Mouse (Mus musculus) left cerebral cortex, adult 11 months (tissue): ENCODE measurements at regions not wholly inside any gene's neighbourhood (a gene's known extent, or its start where the extent isn't known, plus 50 kb on each side); places are given as distances from the start of the nearest gene placed in this dataset.

Experiments used
- DNase-seq: peaks from one replicate; pipeline ENCODE4 v3.0.0; 2022; ENCODE audit warnings: low spot score

DNA sequence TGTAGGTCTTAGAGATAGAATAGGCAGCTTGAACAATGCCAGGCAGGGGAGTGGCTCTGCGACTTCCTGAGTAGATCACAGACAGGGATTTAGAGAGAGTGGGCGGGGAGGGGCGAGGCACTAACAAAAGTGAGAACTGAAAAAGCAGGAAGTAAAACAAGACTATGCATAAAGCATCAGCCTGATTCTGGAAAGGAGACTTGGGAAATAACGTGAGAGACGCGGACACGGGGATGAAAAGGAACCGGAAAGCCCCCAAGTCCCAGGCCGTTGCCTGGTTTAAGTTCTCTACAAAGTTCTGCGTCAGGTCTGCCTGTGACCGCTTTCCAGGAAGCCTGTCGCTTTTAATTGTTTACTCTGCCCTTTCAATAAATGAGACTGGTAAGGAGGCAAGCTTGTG, 86.3 kb downstream of the D16Ertd472e start:
- no peak for DNase-seq

DNA sequence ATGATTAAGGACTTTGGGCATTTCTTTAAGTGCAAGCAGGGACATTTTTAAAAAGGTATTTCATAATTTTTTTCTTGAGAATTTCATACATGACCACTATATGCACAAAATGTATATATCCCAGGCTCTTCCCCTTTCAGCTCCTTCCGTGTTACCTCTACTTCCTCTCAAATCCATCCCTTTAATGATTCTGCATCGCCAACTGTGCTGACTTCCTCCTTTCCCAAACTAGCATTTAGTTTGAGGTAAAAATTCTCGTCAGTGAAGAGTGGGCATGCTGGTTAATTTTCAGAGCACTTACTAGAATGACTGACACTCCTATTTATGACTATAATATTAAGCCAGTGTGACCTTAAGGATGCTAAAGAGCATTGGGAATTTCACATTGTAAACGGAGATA, 86.9 kb downstream of the D16Ertd472e start:
- no peak for DNase-seq

DNA sequence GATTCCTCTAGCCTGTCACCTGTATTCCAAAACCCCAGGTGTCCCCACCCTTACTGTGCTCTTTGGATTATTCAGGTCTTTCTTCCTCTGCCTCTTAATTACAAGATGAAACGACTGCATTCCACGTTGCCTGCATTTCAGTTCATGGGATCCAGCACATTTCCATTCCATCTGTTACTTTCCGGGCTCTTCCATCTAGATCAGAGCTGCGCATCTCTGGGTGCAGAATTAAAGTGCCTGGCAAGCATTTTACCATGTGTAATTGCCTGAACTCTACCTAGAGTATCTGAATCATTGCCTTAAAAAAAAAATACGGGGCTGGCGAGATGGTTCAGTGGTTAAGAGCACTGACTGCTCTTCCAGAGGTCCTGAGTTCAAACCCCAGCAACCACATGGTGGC, 90.0 kb downstream of the D16Ertd472e start:
- no peak for DNase-seq

DNA sequence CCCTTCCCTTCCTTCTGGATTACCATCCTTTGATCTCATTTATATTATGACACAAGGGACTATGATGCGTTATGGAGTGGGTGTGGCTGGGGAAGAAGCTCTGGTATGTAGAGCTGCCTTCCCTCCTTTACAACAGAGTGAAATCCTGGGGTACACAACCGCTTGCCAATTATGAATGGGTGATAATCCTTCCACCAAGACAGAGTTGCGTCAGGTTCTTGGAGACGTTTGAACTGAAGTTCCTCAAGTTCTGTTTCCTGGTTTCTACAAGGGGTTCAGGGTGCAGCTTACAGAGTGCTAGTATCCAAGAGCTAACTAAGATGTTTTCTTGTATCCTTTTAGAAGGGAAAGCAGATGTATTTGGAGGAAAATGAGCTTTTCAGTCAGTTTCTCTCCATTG, 92.2 kb downstream of the D16Ertd472e start:
- DNase-seq = no peak

DNA sequence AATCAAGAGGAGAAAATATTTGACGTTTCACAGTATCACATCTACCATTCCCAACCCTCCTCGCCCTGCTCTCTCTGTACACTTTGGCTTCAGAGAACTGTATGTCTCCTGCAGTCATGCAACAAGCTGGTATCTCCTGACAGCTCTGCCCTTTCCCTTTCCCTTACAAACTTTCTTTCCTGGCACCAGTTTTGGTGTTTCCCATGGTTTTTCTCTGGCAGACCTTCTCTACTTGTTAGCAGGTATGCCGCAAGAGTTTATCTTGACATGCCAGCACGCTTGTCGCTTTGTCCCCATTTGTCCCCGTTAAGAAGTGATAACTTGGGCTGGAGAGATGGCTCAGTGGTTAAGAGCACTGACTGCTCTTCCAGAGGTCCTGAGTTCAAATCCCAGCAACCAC, 94.9 kb downstream of the D16Ertd472e start:
- no peak for DNase-seq

DNA sequence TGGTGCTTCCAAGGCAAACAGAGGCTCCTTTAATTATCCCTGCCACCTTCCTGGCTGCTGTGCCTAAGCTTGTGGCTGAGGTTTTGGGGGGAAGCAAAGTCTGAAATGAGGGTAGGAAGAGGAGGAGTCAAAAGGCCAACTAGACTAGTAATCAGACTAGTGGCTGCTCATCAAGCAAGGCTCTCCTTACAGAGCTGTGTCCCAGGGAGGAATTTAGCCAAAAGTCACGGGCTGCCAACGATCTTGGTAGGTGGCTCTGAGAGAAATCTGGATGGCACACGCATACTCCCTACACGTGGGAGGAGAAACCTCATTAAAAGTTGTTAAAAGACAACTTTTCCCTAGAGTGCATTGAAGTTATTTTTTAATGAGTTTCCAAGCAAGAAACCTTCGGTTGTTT, 95.4 kb downstream of the D16Ertd472e start:
- DNase-seq = no peak

DNA sequence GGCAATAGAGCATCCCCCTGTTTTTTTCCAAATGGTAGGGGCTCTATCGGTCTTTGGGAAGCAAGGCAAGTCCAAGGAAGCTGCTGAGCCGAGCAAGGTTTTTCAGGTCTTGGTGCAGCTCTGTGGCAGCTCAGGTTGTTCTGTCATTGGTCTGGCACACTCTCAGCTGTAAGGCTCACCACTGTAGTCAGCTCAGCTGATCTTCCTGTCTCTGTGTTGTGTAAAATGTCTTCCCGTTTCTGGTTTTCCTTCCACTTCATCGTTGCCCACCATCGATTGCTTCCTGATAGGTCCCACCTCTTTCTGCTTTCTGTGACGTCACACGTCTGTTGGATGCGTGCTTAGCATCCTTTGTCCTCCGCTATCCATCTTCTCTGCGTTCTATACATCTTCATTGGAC, 96.2 kb downstream of the D16Ertd472e start:
- DNase-seq = no peak

DNA sequence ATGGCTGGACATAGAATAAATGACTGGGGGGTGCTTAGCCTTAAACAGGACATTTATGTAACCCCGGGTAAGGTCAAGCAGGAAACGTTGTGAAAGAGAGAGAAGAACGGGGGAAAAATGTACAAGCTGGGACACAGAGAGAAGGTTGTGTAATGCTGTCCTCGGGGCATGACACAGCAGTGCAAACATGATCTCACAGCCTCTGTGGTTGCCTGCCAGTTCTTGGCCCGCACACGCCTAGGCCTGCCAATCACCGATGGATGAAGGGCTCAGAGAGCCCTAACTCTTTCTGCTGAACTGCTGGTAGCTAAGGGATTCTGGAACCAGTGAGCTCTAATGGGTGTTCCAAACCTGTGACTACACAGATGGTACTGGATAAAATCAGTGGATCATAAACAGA, 96.5 kb upstream of the Btg3 start:
- no peak for DNase-seq

DNA sequence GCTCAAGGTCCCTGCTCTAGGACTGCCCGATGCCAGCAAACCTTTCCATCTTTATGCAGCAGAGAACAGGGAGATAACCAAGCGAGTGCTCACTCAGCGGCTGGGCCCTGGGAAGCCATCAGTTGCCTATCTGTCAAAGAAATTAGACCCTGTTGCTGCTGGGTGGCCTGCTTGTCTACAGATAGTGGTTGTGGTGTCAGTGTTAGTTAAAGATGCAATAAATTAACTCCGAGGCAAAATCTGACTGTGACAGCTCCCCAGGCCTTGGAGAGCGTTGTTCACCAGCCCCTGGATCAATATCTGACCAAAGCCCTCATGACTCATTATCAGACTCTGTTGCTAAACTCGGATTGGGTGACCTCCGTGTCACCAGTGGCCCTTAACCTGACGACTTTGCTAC, 83.0 kb upstream of the Btg3 start:
- DNase-seq = no peak

DNA sequence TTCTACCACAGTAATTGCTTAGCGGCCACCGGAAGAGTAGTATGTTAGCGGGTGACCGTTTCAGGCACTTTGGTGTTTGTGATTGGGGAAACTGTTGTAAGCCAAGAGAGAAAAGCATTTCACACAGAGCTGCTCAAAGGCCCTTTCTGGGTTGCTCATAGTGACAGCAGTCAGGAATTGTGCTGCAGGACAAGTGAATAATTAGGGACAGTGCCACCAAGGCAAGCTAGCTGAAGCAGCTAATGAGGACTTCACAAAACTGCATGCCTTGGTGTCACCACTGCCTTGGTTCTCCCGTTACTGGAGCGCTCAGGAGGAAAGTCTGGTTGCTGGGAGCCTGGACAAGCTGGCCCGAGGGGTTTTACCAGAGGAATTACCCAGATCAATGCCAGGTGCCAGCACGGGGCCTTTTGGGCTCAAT, 80.7 kb upstream of the Btg3 start:
- no peak for DNase-seq

DNA sequence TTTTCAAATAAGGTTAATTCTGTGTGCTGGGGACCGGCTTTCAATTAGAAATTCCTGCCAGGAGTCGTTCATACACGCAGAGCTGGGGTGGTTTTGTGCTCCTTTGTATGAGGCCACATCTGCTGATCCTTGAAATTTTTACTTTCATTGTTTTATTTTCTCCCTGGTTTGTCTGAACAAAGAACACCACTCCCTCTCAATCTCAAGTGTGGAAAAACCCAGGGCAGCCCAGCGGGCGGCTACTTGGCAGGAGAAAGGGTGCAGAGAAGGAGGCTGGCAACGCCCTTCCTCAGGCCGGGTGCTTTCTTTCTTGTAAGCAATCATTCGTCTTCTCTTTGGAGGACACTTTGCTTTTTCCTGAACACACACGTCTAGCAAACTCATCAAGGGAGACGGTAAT, 79.4 kb upstream of the Btg3 start:
- no peak for DNase-seq

DNA sequence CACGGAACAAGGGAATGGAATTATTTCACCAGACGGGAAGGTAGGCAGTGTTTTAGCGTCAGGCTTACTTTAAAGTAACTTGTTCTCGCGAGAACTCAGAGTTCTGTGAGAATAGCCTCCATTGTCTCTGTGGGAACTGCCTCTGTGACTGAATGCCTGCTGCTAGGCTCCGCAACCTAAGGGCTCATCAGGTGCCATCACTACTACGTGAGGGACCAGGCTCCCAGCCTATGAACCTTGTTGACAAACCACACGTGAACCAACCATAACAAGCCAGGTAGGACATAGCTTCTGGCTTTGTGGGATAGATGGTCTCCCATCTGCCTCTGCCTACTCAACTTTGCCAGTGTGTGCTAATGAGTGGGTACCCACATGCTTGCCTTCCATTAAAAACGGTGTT, 77.5 kb upstream of the Btg3 start:
- DNase-seq = no peak

DNA sequence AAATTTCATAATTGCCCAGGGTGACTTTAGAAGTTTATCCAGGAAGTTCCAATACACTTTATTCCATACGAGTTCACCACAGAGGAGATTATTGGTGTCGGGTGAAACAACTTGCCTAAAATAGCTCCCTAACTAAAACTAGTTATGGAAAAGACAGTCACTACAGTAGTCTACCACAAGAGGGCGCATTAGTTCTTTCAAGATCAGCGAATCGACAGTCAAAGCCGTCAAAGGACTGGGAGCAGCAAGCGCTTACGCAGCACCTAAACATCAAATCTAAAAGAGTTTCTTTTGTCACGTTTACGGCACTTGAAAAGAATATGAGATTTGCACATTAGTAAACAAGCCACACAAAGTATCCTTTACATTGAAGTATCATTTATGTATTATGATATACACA, 75.3 kb upstream of the Btg3 start:
- DNase-seq = no peak

DNA sequence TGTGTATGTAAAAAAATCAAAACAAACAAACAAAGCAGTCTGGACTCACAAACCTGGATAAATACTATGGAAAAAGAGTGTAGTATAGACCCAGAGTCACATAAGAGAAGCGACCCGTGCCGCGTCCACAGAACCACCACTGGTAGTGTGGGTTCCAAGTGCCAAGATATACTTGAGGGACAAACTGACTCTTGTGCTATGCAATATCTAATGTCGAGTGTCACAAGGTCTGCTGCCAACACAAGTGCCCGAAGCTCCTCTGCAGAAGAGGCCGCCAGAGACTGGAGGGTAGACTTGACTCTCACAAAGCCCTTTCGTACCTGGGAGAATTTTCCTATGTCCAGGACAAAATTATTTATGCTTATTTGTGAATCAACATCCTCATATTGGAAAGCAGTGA, 74.8 kb upstream of the Btg3 start:
- no peak for DNase-seq

DNA sequence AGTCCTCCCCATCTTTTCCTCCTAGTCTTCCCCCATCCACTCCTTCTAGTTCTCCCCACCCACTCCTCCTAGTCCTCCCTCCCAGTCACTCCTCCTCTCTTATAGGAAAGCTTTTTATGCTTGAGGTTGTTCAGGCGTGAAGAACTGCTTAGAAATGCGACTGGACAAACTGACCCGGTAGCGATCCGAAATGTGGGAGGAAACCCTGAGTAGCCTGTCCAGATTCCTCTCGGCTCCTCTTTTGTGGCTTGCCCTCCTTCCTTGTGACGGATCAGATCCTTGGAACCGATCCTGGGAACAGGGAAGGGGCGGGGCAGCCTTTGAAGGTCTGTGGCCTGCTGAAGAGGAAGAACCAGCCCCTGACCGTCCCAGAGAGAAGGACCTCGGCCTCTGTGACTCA, 74.3 kb upstream of the Btg3 start:
- no peak for DNase-seq

DNA sequence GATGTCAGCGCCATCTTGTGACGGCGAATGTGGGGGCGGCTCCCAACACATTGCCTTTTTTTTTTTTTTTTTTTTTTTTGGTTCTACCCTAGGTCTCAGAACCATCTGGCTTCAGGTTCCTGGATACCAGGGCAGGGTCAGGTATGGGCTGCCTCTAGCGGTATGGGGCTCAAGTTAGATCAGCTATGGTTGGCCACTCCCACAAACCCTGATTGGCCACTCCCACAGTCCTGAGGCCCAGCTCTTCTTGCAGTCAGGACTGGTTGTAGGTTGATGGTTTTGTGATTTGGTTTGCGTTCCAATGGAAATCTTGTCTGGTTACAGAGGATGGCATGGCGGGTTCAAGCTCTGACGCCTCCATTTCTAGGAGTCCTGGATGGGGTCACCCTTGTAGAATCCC, 72.2 kb upstream of the Btg3 start:
- no peak for DNase-seq

DNA sequence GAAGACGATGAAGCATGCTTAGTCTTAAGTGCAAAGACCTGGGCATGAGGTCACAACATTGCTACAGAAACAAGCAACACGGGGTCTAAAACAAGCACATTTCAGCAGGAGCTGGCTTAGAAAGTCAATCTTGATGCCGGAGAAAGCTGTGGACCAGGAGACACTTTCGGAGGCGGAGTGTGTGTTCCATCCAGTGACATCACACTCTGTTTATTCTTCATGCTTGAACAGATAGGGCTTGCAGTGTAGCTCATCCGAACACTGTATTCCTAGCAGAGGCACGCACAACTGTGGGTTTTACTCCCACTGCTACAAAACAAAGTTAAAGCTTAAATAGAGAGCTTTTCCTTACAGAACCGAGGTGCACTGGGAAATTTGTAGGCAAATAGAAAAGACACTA, 66.3 kb upstream of the Btg3 start:
- DNase-seq = no peak

DNA sequence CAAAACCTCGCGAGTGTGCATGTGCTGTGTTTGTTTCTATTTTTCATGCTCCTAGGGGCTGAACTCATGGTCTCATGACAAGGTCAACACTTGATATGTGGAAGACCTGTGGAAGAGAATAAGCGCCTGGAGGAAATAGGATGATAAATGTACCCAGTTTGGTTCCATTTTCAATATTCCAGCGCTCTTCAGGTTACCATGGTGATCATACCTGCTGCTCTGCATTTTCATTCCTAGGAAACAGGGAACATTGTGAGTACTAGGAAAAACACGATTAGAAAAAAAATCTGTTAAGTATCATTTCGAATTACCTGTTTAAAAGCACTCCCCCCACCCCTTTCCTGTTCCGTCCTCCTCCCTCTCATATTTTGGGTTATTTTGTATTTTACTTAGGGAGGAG, 65.8 kb upstream of the Btg3 start:
- DNase-seq = no peak

DNA sequence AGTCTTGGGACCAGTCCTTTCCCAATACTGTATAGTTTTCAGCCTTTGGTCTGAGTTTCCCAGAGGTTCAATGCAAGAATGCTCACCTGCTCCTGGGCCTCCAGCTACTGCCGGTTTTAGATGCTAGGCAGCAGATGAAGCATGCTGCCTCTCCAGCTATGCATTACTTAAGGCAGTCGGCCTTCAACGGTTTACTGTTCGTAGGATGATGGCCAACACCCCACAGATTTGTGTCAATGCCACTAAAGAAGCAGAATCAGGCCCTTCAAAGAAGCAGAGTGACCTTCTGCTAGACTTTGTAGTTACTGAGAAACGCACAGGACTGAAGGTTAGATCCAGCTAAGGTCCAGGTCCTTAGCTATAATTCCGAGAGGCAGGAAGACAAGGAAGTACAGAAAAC, 65.0 kb upstream of the Btg3 start:
- DNase-seq = no peak

DNA sequence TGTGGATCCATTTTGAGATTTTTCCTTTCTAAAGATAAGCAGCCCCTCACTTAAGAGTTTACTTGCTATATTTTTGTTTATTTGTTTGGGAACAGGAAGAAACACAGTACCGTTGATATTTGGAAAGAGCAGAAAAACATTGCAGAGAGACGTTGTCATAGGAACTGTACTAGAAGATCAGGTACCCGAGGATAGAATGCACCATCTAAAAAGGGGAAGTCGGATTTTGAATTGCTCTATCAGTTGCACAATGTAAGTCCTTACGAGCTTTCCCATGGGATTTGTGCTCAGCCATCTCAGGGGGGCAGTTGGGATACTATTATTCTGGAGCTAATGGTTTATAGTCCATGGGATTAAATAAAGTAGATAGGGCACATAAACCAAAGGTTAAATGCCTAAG, 58.7 kb upstream of the Btg3 start:
- DNase-seq = no peak

DNA sequence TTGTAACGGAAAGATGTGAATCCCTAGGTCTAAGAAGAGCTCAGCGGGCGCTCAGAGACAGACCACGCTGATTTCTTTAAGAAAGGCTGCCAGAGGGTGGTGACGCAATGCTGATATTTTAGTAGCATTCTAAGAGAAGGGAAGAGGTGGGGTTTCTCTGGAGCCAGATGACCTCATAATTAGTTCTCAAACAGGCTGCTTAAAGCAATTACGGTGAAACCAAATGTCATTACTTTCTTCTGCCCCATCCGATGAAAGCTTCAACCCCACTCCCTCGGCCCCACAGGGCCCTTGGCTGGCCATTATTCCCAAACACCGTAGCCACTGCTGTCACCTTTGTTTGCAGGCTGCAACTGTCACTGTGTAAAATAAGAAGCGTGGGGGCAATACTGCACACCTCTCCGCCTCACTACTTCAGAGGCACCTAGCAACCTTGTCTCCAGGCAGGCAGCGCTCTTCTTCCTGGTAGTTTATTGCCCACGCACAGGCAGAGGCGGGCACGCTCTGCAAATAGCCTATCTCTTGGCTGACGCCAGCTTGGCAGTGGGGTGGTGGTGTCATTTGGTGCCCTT, 50.6 kb upstream of the Btg3 start:
- peak; percentile 74 for DNase-seq
